ENCODE assay signal across 22 mouse cellular contexts in genomic region chr5:35412833-35413232, GRCm38 (mm10). TPM values are rescaled to one million over a fixed set of nuclear protein-coding genes. Genes with fewer than 3 reads are reported as not detected.
DNase-seq lines count a peak whose midpoint lies in the region; ATAC-seq lines count a peak whose summit lies in the region.
"Had no signal": no experiment of that assay in that cellular context is flagged by ENCODE, and none has a peak within 500 bp of the region (broad histone marks: within the 10 kb centered on the region; RNA-seq: fewer than 3 reads in every experiment).

No protein-coding gene starts in this region.

- peak overlapping the region; percentile 15 for H3K4me2 ChIP-seq in limb, embryonic 12.5 days
- H3K4me2 ChIP-seq in embryonic facial prominence, embryonic 12.5 days (replicated peaks), result peak overlapping the region; percentile 24; the same call in 1 of the 2 replicates
- peak overlapping the region; percentile 16; the same call in 1 of the 2 replicates for H3K4me2 ChIP-seq in limb, embryonic 13.5 days (replicated peaks)
- H3K4me2 ChIP-seq in forebrain, embryonic 14.5 days (ENCODE audit: low read length), result no peak overlapping the region
- H3K4me2 ChIP-seq: forebrain, embryonic 12.5 days; heart, embryonic 13.5 days; hindbrain, embryonic 14.5 days had no signal

- ATAC-seq in limb, embryonic 12.5 days (ENCODE audit: insufficient number of reproducible peaks, insufficient read depth, low FRiP score, low TSS enrichment, low read depth), result no peak
- ATAC-seq in embryonic facial prominence, embryonic 12.5 days (ENCODE audit: insufficient number of reproducible peaks, insufficient read depth, low FRiP score, low TSS enrichment), result peak; percentile 59; the same call in 1 of the 2 replicates
- no peak for ATAC-seq in limb, embryonic 13.5 days (ENCODE audit: low FRiP score, low read depth)
- no peak for ATAC-seq in forebrain, embryonic 14.5 days
- ATAC-seq: activated CD4-positive, CD25-positive, alpha-beta regulatory T cell, adult 4 months; forebrain, postnatal 0 days; Patski had no signal

- H3K36me3 ChIP-seq in limb, embryonic 12.5 days, result no peaks in the 10 kb centered on the region
- no peaks in the 10 kb centered on the region for H3K36me3 ChIP-seq in limb, embryonic 10.5 days
- no peaks in the 10 kb centered on the region for H3K36me3 ChIP-seq in embryonic facial prominence, embryonic 12.5 days
- H3K36me3 ChIP-seq in limb, embryonic 13.5 days, result no peaks in the 10 kb centered on the region
- no peaks in the 10 kb centered on the region for H3K36me3 ChIP-seq in forebrain, embryonic 14.5 days (ENCODE audit: control insufficient read depth, insufficient read depth, low read length)
- H3K36me3 ChIP-seq: forebrain, embryonic 12.5 days; heart, embryonic 13.5 days; hindbrain, embryonic 10.5 days had no signal

- peaks cover 85% of the 10 kb centered on the region for H3K27me3 ChIP-seq in limb, embryonic 12.5 days
- peaks cover 87% of the 10 kb centered on the region for H3K27me3 ChIP-seq in limb, embryonic 10.5 days (ENCODE audit: low read depth, poor library complexity, severe bottlenecking)
- H3K27me3 ChIP-seq in embryonic facial prominence, embryonic 12.5 days, result peaks cover 47% of the 10 kb centered on the region
- H3K27me3 ChIP-seq in limb, embryonic 13.5 days, result peaks cover 83% of the 10 kb centered on the region
- 0 out of 2 replicates have a peak, but pooled peaks cover 3% of the 10 kb centered on the region for H3K27me3 ChIP-seq in forebrain, embryonic 14.5 days (replicated peaks; ENCODE audit: control insufficient read depth, insufficient read depth, low read length)

- 17% methylated on average over 12 of the region's 12 CpGs for WGBS in limb, embryonic 12.5 days
- WGBS in limb, embryonic 10.5 days, result 29% methylated on average over 12 of the region's 12 CpGs
- WGBS in embryonic facial prominence, embryonic 12.5 days, result 10% methylated on average over 12 of the region's 12 CpGs
- 15% methylated on average over 12 of the region's 12 CpGs for WGBS in limb, embryonic 13.5 days
- WGBS in forebrain, embryonic 14.5 days, result 9% methylated on average over 12 of the region's 12 CpGs

- no peak for DNase-seq in limb, embryonic 10.5 days (ENCODE audit: low spot score)
- peak; percentile 39 for DNase-seq in retina, postnatal 1 day
- DNase-seq in retina, embryonic 14.5 days (ENCODE audit: low spot score), result no peak
- no peak for DNase-seq in MN1 (ENCODE audit: low spot score)
- DNase-seq in forebrain, embryonic 14.5 days (ENCODE audit: low spot score), result no peak
- DNase-seq: adrenal gland, postnatal 14 days; cerebellum, adult 11-12 months; cerebellum, adult 9-10 months; cerebellum, postnatal 25 days; forebrain, postnatal 0 days; gastrocnemius, postnatal 25 days; heart, postnatal 10 days had no signal

- H3K9me3 ChIP-seq in limb, embryonic 12.5 days, result no peaks in the 10 kb centered on the region
- no peaks in the 10 kb centered on the region for H3K9me3 ChIP-seq in limb, embryonic 10.5 days (replicated peaks)
- H3K9me3 ChIP-seq in embryonic facial prominence, embryonic 12.5 days, result no peaks in the 10 kb centered on the region
- no peaks in the 10 kb centered on the region for H3K9me3 ChIP-seq in limb, embryonic 13.5 days
- H3K9me3 ChIP-seq in forebrain, embryonic 14.5 days (replicated peaks; ENCODE audit: control insufficient read depth, low read length), result no peaks in the 10 kb centered on the region
- H3K9me3 ChIP-seq: forebrain, embryonic 12.5 days; heart, embryonic 13.5 days; hindbrain, embryonic 10.5 days had no signal

- peaks cover 16% of the 10 kb centered on the region for H3K4me1 ChIP-seq in limb, embryonic 12.5 days (replicated peaks)
- peaks cover 30% of the 10 kb centered on the region for H3K4me1 ChIP-seq in limb, embryonic 10.5 days
- peaks cover 18% of the 10 kb centered on the region for H3K4me1 ChIP-seq in embryonic facial prominence, embryonic 12.5 days
- peaks cover 14% of the 10 kb centered on the region for H3K4me1 ChIP-seq in limb, embryonic 13.5 days
- H3K4me1 ChIP-seq in forebrain, embryonic 14.5 days (ENCODE audit: control insufficient read depth, insufficient read depth, low read length), result no peaks in the 10 kb centered on the region
- H3K4me1 ChIP-seq: heart, embryonic 13.5 days had no signal

- H3K9ac ChIP-seq in limb, embryonic 12.5 days (replicated peaks), result no peak overlapping the region
- no peak overlapping the region for H3K9ac ChIP-seq in embryonic facial prominence, embryonic 12.5 days
- no peak overlapping the region for H3K9ac ChIP-seq in limb, embryonic 13.5 days
- H3K9ac ChIP-seq in forebrain, embryonic 14.5 days (ENCODE audit: low read length), result no peak overlapping the region
- H3K9ac ChIP-seq: forebrain, embryonic 12.5 days; forebrain, postnatal 0 days; heart, embryonic 13.5 days; hindbrain, embryonic 14.5 days had no signal

- H3K27ac ChIP-seq in limb, embryonic 12.5 days, result no peak overlapping the region
- H3K27ac ChIP-seq in limb, embryonic 10.5 days, result no peak overlapping the region
- H3K27ac ChIP-seq in embryonic facial prominence, embryonic 12.5 days, result no peak overlapping the region
- H3K27ac ChIP-seq in limb, embryonic 13.5 days, result no peak overlapping the region
- H3K27ac ChIP-seq in forebrain, embryonic 14.5 days (ENCODE audit: low read depth, low read length), result no peak overlapping the region
- H3K27ac ChIP-seq: forebrain, embryonic 12.5 days; heart, embryonic 13.5 days; hindbrain, embryonic 10.5 days; hindbrain, embryonic 14.5 days had no signal

- no peak overlapping the region for H3K4me3 ChIP-seq in limb, embryonic 12.5 days (replicated peaks)
- H3K4me3 ChIP-seq in limb, embryonic 10.5 days, result no peak overlapping the region
- H3K4me3 ChIP-seq in embryonic facial prominence, embryonic 12.5 days, result no peak overlapping the region
- no peak overlapping the region for H3K4me3 ChIP-seq in limb, embryonic 13.5 days
- H3K4me3 ChIP-seq in forebrain, embryonic 14.5 days (ENCODE audit: low read depth, low read length), result no peak overlapping the region
- H3K4me3 ChIP-seq: forebrain, embryonic 12.5 days; heart, embryonic 13.5 days; hindbrain, embryonic 10.5 days had no signal

RNA-seq across cellular contexts. Expression of gene Hmx1, which starts 23.9 kb away (rescaled TPM):
- polyA plus RNA-seq in limb, embryonic 12.5 days (2016; fragmentation: Nextera tagmentation; extraction: Ambion mirVana), result 0.60 and 0.75 TPM in 2 replicates
- 0.13 and 0.35 TPM in 2 replicates for polyA plus RNA-seq in limb, embryonic 10.5 days (2016; fragmentation: Nextera tagmentation; extraction: Ambion mirVana)
- 11.1 and 17.3 TPM in 2 replicates for polyA plus RNA-seq in embryonic facial prominence, embryonic 12.5 days (2016; fragmentation: Nextera tagmentation; extraction: Ambion mirVana)
- polyA plus RNA-seq in limb, embryonic 13.5 days (2015; fragmentation: Nextera tagmentation; extraction: Ambion mirVana), result 0.11 TPM in 1 of 2 replicates, not detected in the other
- polyA plus RNA-seq in forebrain, embryonic 14.5 days (2014; fragmentation: Nextera tagmentation; extraction: Ambion mirVana), result not detected in 2 replicates
- polyA plus RNA-seq: activated CD4-positive, CD25-positive, alpha-beta regulatory T cell, adult 4 months; cortical plate, adult 2 months; forebrain, postnatal 0 days; hindbrain, embryonic 14.5 days; Patski had no signal
